Mouse (Mus musculus) liver, embryonic 14.5 days (tissue): ENCODE measurements around the gene B3galt4. TPM values are rescaled to one million over a fixed set of nuclear protein-coding genes. Genes with fewer than 3 reads are reported as not detected.

Source experiments
- ATAC-seq: fragments of 200-750 bp; cut with Nextera tagmentation; 2 replicates; pipeline ENCODE4 v1.8.0; 2017; ENCODE audit warnings: moderate number of reproducible peaks, mild to moderate bottlenecking, moderate library complexity; ENCODE audit not compliant: insufficient read depth
- DNase-seq, 3 experiments: peaks; one replicate each; pipeline ENCODE4 v3.0.0-alpha.2; 2012 to 2013; ENCODE audit warnings: low read depth in 3 of 3, low spot score in 3 of 3
- H3K27ac ChIP-seq: fragments of 300-500 bp; sonication (generic); 2 replicates; pipeline ENCODE4 v1.5.1; 2014; ENCODE audit warnings: moderate library complexity, mild to moderate bottlenecking, control low read depth, inconsistent platforms
- H3K27me3 ChIP-seq: fragments of 300-500 bp; sonication (generic); 2 replicates; pipeline ENCODE4 v1.6.1; 2014; ENCODE audit warnings: mild to moderate bottlenecking, low read length, moderate library complexity; ENCODE audit not compliant: control insufficient read depth, insufficient read depth
- H3K36me3 ChIP-seq: fragments of 300-500 bp; sonication (generic); replicated peaks from 2 replicates; pipeline ENCODE4 v1.6.1; 2014; ENCODE audit warnings: low read depth; ENCODE audit not compliant: control insufficient read depth, insufficient read depth
- H3K4me1 ChIP-seq, 2 experiments: fragments of 200-500 bp in 1 of 2; fragments of 300-500 bp in 1 of 2; sonication (generic) in 1 of 2; replicated peaks; 2 replicates each; pipeline ENCODE4 v1.6.1; 2012 to 2014; ENCODE audit warnings: antibody characterized with exemption in 1 of 2, inconsistent platforms in 1 of 2, low read length in 1 of 2; ENCODE audit not compliant: control insufficient read depth in 2 of 2, insufficient read depth in 2 of 2
- H3K4me2 ChIP-seq: fragments of 300-500 bp; sonication (generic); 2 replicates; pipeline ENCODE4 v1.6.1; 2014; ENCODE audit warnings: low read depth, mild to moderate bottlenecking, control low read depth, moderate library complexity
- H3K4me3 ChIP-seq, 2 experiments: fragments of 200-500 bp in 1 of 2; fragments of 300-500 bp in 1 of 2; sonication (generic) in 1 of 2; 2 replicates each; pipeline ENCODE4 v1.5.1; 2012 to 2014; ENCODE audit warnings: low read depth in 2 of 2, low read length in 2 of 2, mild to moderate bottlenecking in 2 of 2, control low read depth in 1 of 2, inconsistent platforms in 1 of 2, moderate library complexity in 1 of 2; ENCODE audit not compliant: insufficient read depth in 1 of 2
- H3K9ac ChIP-seq: fragments of 300-500 bp; sonication (generic); replicated peaks from 2 replicates; pipeline ENCODE4 v1.6.1; 2014; ENCODE audit warnings: mild to moderate bottlenecking, control low read depth, moderate library complexity
- H3K9me3 ChIP-seq: fragments of 300-500 bp; sonication (generic); 2 replicates; pipeline ENCODE4 v1.6.1; 2016; ENCODE audit warnings: low read length, mixed read lengths; ENCODE audit not compliant: control insufficient read depth
- CTCF ChIP-seq: IDR thresholded peaks from 2 replicates; pipeline ENCODE4 v1.5.1; 2016; ENCODE audit warnings: antibody characterized with exemption, low read depth, control low read depth
- EP300 ChIP-seq: IDR thresholded peaks from 2 replicates; pipeline ENCODE4 v1.6.1; 2016; ENCODE audit warnings: antibody characterized with exemption, low read depth
- WGBS: fragments of 180-500 bp; shearing (Covaris S2); extraction: QIAGEN DNeasy Blood & Tissue Kit; methylation state at CpG from one replicate; pipeline ENCODE4 v1.1.7; 2014; ENCODE audit not compliant: insufficient replicate concordance; 5-methylcytosine and 5-hydroxymethylcytosine counted together
- polyA plus RNA-seq, 2 experiments: library from polyadenylated mRNA; depleted of rRNA in 1 of 2; stranded (reverse) in 1 of 2; unstranded in 1 of 2; fragments of >200 nt; fragmentation: Nextera tagmentation in 1 of 2; extraction: Ambion mirVana in 1 of 2; gene quantifications; 2 replicates each; pipeline versions ENCODE4 v1.2.1 to v1.2.3; 2012 to 2014

Gene B3galt4
- polyA plus RNA-seq, 2 experiments, result 1.1 to 1.8 TPM

DNA sequence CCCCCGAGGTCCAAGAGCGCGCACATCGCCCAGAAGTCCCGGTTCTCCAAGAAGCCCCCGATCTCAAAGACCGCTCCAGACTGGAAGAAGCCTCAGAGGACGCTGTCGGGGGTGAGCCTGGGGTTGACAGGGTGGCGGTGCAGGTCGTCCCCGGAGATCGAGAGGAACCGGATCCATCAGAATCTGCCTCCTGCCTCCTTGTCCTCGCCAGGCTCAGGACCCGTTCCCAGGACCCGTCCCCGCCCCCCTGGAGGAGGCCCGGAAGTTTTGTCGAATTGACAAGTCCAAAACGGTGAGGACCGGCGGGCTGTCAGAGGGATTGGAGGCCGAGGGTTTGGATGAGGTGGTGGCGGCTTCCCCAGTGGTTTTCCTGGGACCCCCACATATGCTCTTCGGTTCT is 10.3 kb downstream of the B3galt4 start:
- H3K27me3 ChIP-seq, result no peaks in the 10 kb centered on the region
- H3K9ac ChIP-seq, result peak overlapping the region; percentile 91
- peak overlapping the region; percentile 97 to 99 for H3K4me3 ChIP-seq
- WGBS, result under 1% methylated on average over 26 of the region's 26 CpGs
- no peaks in the 10 kb centered on the region for H3K9me3 ChIP-seq
- peak; percentile 9; the same call in 1 of the 2 replicates for ATAC-seq
- no peaks in the 10 kb centered on the region; the same call in none of the 2 replicates for H3K36me3 ChIP-seq
- H3K27ac ChIP-seq, result no peak overlapping the region
- DNase-seq, result no peak
- TF ChIP-seq EP300 (no peak), CTCF (no peak)
- peak overlapping the region; percentile 77 for H3K4me2 ChIP-seq
- H3K4me1 ChIP-seq, result peaks cover 5 to 12% of the 10 kb centered on the region in 2 experiments; a peak in 3 of 4 replicates

DNA sequence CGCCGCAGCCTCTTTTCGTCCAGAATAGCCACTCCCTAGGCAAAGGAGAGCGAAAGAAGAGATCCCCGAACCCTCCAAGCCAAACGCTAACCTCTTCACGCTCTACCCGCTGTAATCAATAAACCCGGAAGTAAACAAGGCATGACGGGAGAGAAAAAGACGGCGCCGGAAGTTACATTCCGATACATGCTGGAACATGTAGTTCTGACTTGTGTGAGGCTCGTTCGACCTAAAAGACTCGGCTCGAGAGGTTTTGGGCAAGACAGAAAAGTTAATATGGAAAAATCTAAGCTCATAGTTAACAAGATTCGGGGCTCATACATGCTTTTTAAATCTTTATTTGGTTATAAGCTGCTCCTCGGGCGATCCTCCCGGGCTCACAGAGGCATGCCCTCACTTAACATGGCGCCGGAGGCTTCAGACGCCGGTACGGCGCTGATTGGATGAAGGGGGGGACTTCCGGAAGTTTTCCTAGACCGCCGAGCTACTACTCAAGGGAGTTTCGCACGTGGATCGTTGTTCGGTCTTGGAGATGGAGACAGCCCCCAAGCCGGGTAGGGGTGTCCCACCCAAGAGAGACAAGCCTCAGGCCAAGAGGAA is 11.0 kb downstream of the B3galt4 start, which contains the start of the genes Pfdn6 and Wdr46:
Gene Pfdn6, minus strand, starts transcription at position 138 of the 600 bp plus-strand sequence.
Gene Wdr46, plus strand, starts transcription at position 455 of the 600 bp plus-strand sequence.
- WGBS, result under 1% methylated on average over 36 of the region's 36 CpGs
- TF ChIP-seq CTCF (no peak), EP300 (no peak)

DNA sequence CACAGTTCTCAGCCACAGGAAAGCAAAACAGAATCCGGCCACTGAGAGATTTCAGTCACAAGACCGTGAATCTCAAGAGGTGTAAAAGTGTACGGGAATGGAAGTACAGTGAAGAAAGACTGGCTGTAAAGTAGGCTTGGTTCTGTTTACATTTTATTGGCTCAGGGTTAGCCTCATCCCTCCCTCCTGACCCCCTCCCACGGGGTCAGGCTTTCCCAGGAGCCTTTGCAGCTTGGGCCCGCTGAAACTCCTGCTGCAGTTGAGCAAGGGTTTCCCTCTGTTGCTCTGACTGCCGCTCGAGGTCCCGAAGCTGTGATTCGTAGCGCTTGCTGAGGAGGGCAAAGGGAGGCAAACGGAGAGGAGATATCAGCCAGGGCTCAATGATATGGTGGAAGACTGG is 12.5 kb downstream of the B3galt4 start:
- no peak overlapping the region for H3K27ac ChIP-seq
- H3K27me3 ChIP-seq, result no peaks in the 10 kb centered on the region
- no peaks in the 10 kb centered on the region; the same call in none of the 2 replicates for H3K36me3 ChIP-seq
- peak overlapping the region; percentile 77 for H3K4me2 ChIP-seq
- H3K4me1 ChIP-seq, result peaks cover 5 to 12% of the 10 kb centered on the region in 2 experiments; a peak in 3 of 4 replicates
- TF ChIP-seq EP300 (no peak), CTCF (no peak)
- H3K9me3 ChIP-seq, result no peaks in the 10 kb centered on the region
- 69% methylated on average over 11 of the region's 11 CpGs for WGBS
- no peak for DNase-seq
- peak overlapping the region; percentile 97 to 99; a peak in 3 of 4 replicates for H3K4me3 ChIP-seq
- peak overlapping the region; percentile 23; the same call in 1 of the 2 replicates for H3K9ac ChIP-seq
- ATAC-seq, result no peak

More for the DNA sequence above, 11.0 kb downstream of the B3galt4 start, which contains the start of the genes Pfdn6 and Wdr46:
- Histone ChIP-seq H3K27ac (peak within 1 kb of the TSS; percentile 67), H3K4me2 (peak within 1 kb of the TSS; percentile 77), H3K4me1 (peaks cover 5 to 12% of the 10 kb centered on the region in 2 experiments; a peak in 3 of 4 replicates), H3K4me3 (peak within 1 kb of the TSS; percentile 97 to 99), H3K9me3 (no peaks in the 10 kb centered on the region), H3K27me3 (no peaks in the 10 kb centered on the region), H3K36me3 (no peaks in the 10 kb centered on the region; the same call in none of the 2 replicates), H3K9ac (peak within 1 kb of the TSS; percentile 91)
- peak; percentile 90 for ATAC-seq
- peak; percentile 86 to 92 (median 89) for DNase-seq

DNA sequence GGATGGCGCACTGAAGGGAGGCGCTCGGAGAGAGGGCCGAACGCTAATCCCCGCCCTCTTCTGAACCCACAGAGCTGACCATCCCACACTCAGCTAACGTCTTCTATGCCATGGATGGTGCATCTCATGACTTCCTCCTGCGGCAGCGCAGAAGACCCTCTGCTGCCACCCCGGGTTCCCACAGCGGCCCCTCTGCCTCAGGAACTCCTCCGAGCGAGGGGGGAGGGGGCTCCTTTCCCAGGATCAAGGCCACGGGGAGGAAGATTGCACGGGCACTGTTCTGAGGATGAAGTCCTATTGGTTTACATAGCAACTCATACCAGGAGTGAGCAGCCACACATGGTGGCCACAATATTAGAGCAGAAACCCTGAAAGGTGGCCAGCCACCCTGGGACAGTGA is 14.3 kb downstream of the B3galt4 start:
- H3K36me3 ChIP-seq, result peaks cover 2% of the 10 kb centered on the region
- TF ChIP-seq CTCF (no peak), EP300 (no peak)
- H3K9me3 ChIP-seq, result no peaks in the 10 kb centered on the region
- no peaks in the 10 kb centered on the region for H3K27me3 ChIP-seq
- no peak for ATAC-seq
- peaks cover 5 to 12% of the 10 kb centered on the region in 2 experiments; a peak in 3 of 4 replicates for H3K4me1 ChIP-seq
- no peak overlapping the region for H3K4me2 ChIP-seq
- H3K27ac ChIP-seq, result no peak overlapping the region
- DNase-seq, result no peak
- 78% methylated on average over 15 of the region's 15 CpGs for WGBS
- H3K9ac ChIP-seq, result no peak overlapping the region
- H3K4me3 ChIP-seq, result no peak overlapping the region

DNA sequence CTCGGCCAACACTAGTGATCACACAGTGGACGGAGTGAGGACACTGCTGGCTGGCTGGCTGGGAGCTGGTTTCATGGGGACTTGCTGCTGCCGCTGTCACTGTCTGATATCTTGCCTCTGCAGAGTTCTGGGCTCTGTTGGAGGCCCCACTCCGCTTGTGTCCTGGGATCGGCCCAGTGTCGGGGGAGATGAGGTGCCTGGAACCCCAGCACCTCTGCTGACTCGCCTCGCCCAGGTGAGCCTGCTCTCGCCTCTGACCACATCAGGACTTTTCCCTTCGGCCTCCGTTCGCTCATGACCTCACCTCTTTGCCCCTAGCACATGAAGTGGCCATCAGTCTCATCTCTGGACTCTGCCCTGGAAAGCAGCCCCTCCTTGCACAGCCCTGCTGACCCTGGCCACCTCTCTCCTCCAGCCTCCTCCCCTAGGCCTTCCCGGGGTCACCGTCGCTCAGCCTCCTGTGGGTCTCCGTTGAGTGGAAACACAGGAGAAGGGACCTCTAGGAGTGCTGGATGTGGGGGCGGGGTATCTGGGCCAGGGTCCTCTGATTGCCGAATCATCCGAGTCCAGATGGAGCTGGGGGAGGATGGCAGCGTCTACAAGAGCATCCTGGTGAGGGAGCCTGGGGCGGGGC is 15.7 kb downstream of the B3galt4 start:
- no peak overlapping the region for H3K27ac ChIP-seq
- peaks cover 3 to 8% of the 10 kb centered on the region in 2 experiments; a peak in 3 of 4 replicates for H3K4me1 ChIP-seq
- no peak overlapping the region for H3K4me2 ChIP-seq
- no peak for TF ChIP-seq EP300
- TF ChIP-seq CTCF, result no peak
- DNase-seq (no peak), ATAC-seq (no peak)
- H3K9ac ChIP-seq, result no peak overlapping the region
- H3K4me3 ChIP-seq, result no peak overlapping the region
- H3K36me3 ChIP-seq, result peaks cover 2% of the 10 kb centered on the region
- no peaks in the 10 kb centered on the region for H3K9me3 ChIP-seq
- 81% methylated on average over 21 of the region's 21 CpGs for WGBS
- no peaks in the 10 kb centered on the region for H3K27me3 ChIP-seq
